Mouse (Mus musculus): ENCODE results near the gene Use1. TPM values are rescaled to one million over a fixed set of nuclear protein-coding genes. Genes with fewer than 3 reads are reported as not detected.
"Not testable (repeated sequence)": the region's sequence is repeated elsewhere in the genome, so short reads cannot be mapped to it uniquely, and the experiment has no call there.

Use1 gene
- 75.8 and 82.5 TPM in 2 replicates for polyA plus RNA-seq (2016; fragmentation: Nextera tagmentation; extraction: Ambion mirVana)

DNA sequence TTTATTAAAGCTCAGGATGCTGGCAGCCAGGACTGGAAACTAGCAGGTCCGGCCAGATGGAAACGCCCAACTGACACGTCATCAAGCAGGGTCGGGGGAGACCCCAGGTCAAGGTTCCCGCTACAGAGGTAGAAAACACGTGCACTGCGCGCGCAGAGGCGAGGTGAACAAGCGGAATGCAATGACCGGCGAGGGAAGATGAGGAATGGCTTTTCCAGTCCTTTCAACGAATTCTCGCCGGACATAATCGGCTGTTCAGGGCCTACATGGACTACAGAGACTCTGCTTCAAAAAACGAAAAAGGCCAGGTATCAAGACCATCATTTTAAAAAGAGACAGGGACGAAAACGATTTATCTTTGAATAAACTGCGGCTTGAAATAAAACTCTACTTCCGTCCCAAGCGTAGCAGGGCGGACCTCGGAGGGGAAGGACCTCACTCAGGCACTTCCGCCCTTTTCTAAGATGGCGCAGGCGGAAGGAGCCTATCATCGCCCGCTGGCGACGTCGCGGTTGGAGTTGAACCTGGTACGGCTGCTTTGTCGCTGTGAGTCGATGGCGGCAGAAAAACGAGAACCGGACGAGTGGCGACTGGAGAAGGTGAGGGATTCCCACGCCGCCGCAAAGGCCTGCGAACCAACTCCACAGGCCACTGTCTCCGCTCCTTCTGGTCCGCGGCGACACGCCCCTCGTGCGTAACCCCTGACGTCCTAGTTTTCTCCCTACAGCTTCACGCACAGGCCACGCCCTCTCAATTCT is at the start of gene Use1:
Gene Use1 (plus strand): TSS at position 78 of the 758 bp plus-strand sequence.
- peak; percentile 70 for ATAC-seq (ENCODE audit: low FRiP score, low read depth)
- no peaks in the 10 kb centered on the region for H3K27me3 ChIP-seq
- peaks cover 12% of the 10 kb centered on the region for H3K36me3 ChIP-seq
- H3K9ac ChIP-seq (replicated peaks) = peak within 1 kb of the TSS; percentile 65
- H3K4me3 ChIP-seq = peak within 1 kb of the TSS; percentile 59
- H3K27ac ChIP-seq (replicated peaks) = peak within 1 kb of the TSS; percentile 81
- H3K4me1 ChIP-seq = peaks cover 28% of the 10 kb centered on the region
- WGBS = under 1% methylated on average over 56 of the region's 56 CpGs
- H3K9me3 ChIP-seq = no peaks in the 10 kb centered on the region
- peak within 1 kb of the TSS; percentile 70 for H3K4me2 ChIP-seq (replicated peaks)

DNA sequence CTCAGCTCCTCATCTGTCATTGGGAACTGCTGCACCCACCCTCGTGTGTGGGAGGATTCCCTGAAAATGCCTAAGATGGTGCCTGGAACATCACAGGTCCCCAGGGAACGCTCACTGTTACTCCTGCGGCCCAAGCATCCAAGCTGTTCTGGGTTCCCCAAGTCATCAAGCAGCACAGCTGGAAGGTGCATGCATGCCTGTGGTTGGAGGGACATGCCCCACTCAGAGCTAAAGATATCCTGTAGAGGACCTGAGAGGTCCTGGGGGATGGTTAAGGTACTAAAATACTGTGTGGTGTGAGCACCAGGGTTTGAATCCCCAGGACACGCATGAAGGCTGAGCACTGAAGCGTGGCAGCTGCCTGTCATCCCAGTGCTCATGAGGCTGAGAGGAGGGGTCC is 48.0 kb upstream of the Use1 start:
- H3K27me3 ChIP-seq; H3K9ac ChIP-seq (replicated peaks); H3K27ac ChIP-seq (replicated peaks); H3K4me3 ChIP-seq; H3K9me3 ChIP-seq; H3K4me1 ChIP-seq; ATAC-seq (ENCODE audit: low FRiP score, low read depth); H3K4me2 ChIP-seq (replicated peaks): not testable (repeated sequence)
- peaks cover 37% of the 10 kb centered on the region for H3K36me3 ChIP-seq
- 90% methylated on average over 5 of the region's 5 CpGs for WGBS

DNA sequence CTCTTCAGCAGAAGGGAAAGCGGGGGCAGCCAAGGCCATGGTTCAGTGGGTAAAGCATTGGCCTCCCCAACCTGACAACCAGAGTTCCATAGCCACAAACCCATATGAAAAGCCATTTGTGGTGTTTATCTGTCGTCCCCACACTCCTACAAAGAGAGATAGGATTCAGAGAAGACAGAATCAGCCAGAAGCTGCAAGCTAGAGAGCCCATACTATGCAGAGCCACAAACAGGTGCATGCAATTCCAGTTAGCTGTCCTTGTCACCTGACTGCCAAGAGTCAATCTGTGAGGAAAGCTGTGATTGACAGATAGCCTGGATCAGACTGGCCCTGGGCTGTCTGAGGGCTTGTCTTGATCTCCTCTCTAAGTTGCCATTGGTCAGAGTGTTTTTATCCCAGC is 46.9 kb upstream of the Use1 start:
- not testable (repeated sequence) for H3K4me2 ChIP-seq (replicated peaks); H3K4me3 ChIP-seq; H3K4me1 ChIP-seq; ATAC-seq (ENCODE audit: low FRiP score, low read depth); H3K9me3 ChIP-seq; H3K27me3 ChIP-seq; H3K9ac ChIP-seq (replicated peaks); H3K27ac ChIP-seq (replicated peaks)
- H3K36me3 ChIP-seq = peaks cover 48% of the 10 kb centered on the region
- WGBS = 83% methylated on average over 2 of the region's 2 CpGs

DNA sequence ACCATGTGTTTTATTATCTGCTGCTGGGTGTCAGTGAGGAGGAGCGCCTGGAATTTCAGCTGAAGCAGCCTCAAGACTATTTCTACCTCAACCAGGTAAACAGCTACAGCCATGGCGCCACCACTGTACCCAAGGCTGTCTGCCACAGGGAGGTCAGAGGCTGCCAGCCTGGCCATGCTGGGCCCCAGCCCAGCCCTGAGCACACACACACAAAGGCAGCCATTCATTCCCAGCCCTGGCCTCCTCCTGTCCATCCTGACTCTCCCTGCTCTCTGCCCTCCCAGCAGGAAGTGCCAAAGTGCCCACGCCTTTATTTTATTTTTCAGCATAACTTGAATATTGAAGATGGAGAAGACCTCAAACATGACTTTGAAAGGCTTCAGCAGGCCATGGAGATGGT is 43.7 kb upstream of the Use1 start:
- ATAC-seq (ENCODE audit: low FRiP score, low read depth) = no peak
- H3K4me1 ChIP-seq = no peaks in the 10 kb centered on the region
- H3K27ac ChIP-seq (replicated peaks) = no peak overlapping the region
- H3K27me3 ChIP-seq = no peaks in the 10 kb centered on the region
- H3K9ac ChIP-seq (replicated peaks) = no peak overlapping the region
- 93% methylated on average over 3 of the region's 3 CpGs for WGBS
- H3K36me3 ChIP-seq = peaks cover 56% of the 10 kb centered on the region
- H3K4me3 ChIP-seq = no peak overlapping the region
- H3K9me3 ChIP-seq = no peaks in the 10 kb centered on the region
- H3K4me2 ChIP-seq (replicated peaks) = no peak overlapping the region

DNA sequence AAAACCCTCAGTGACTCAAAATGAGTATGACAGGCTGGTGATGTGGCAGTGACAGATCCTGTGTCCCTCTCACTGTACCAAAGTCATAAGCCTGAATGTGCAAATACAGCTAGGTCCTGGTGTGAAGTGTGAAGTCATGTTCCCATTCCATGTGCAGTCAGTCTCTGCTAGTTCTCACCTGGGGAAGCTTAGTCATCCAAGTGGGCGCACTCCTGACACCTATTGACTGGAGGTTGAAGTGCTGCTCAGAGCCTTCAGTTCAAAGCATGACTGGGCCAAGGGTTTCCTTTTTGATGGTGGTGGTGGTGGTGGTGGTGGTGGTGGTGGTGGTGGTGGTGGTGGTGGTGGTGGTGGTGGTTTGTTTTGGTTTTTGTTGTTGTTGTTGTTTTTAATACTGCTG is 41.8 kb upstream of the Use1 start:
- no peaks in the 10 kb centered on the region for H3K27me3 ChIP-seq
- H3K27ac ChIP-seq (replicated peaks) = no peak overlapping the region
- H3K9ac ChIP-seq (replicated peaks) = no peak overlapping the region
- ATAC-seq (ENCODE audit: low FRiP score, low read depth) = no peak
- peaks cover 71% of the 10 kb centered on the region for H3K36me3 ChIP-seq
- H3K9me3 ChIP-seq = no peaks in the 10 kb centered on the region
- H3K4me3 ChIP-seq = no peak overlapping the region
- no peaks in the 10 kb centered on the region for H3K4me1 ChIP-seq
- 100% methylated on average over 1 of the region's 1 CpGs for WGBS
- no peak overlapping the region for H3K4me2 ChIP-seq (replicated peaks)

DNA sequence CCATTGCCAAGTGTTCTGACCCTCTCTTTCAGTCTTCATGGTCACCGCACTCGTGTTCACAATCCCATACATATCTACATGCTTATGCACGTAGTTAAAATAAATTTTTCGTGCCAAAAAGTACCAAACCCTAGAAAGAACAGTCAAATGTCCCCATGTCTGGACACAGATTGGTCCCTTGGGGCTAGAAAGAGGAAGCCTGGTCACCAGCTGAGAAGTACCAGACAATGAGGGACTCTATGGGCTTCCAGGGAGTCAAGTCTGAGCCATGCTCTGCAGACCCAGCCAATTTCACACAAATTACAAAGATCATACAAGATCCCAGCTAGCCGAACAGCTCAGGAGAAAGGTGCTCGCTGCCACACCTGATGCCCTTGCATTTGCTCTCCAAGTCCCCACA is 28.8 kb upstream of the Use1 start:
- not testable (repeated sequence) for H3K4me1 ChIP-seq; ATAC-seq (ENCODE audit: low FRiP score, low read depth); H3K4me3 ChIP-seq; H3K27ac ChIP-seq (replicated peaks); H3K9ac ChIP-seq (replicated peaks); H3K4me2 ChIP-seq (replicated peaks); H3K9me3 ChIP-seq; H3K27me3 ChIP-seq
- 94% methylated on average over 6 of the region's 6 CpGs for WGBS
- H3K36me3 ChIP-seq = peaks cover 55% of the 10 kb centered on the region

DNA sequence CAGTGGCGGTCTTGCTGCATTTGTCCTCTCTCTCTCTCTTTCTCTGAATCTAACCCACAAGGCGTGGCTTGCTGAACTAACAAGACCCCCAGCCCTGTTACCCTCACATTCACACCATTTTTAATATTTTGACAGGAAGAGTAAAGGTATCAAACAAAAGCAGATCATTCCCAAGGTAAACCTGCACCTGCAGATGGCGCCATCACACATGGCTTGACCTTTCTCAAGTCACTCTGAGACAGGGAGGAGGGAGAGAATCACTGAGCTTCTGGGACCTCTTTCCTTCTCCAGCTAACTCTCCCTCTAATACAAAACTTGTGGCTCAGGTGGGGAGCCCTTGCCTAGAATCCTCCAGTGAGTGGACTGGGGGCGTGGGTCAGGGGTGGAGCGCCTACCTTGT is 26.0 kb upstream of the Use1 start:
- peak; percentile 27; the same call in 1 of the 2 replicates for ATAC-seq (ENCODE audit: low FRiP score, low read depth)
- Histone ChIP-seq H3K4me2 (replicated peaks) (no peak overlapping the region), H3K9me3 (no peaks in the 10 kb centered on the region), H3K27ac (replicated peaks) (no peak overlapping the region), H3K4me3 (no peak overlapping the region), H3K36me3 (peaks cover 64% of the 10 kb centered on the region), H3K4me1 (no peaks in the 10 kb centered on the region), H3K9ac (replicated peaks) (no peak overlapping the region), H3K27me3 (no peaks in the 10 kb centered on the region)
- 80% methylated on average over 5 of the region's 5 CpGs for WGBS

DNA sequence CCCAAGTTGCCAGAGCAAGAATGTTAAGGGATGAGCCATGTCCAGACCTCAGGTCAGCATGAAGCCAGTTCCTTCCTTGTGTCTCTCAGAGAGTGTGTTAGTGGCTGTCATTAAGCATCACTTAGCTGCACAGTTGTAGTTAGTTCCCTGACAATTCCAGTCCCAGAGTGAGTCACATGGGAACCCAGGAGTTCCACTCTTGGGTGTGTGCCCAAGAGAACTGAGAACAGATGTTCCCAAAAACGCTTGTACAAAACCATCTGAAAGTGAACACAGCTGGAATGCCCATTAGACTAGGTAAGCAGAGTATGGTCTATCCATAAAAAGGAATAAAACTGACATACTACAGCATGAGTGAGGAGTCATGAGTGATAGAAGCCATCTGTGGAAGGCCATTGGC is 20.1 kb upstream of the Use1 start:
- no peak overlapping the region for H3K9ac ChIP-seq (replicated peaks)
- WGBS = 84% methylated on average over 1 of the region's 1 CpGs
- no peak overlapping the region for H3K27ac ChIP-seq (replicated peaks)
- no peaks in the 10 kb centered on the region for H3K9me3 ChIP-seq
- H3K27me3 ChIP-seq = no peaks in the 10 kb centered on the region
- no peak overlapping the region for H3K4me2 ChIP-seq (replicated peaks)
- H3K36me3 ChIP-seq = peaks cover 88% of the 10 kb centered on the region
- ATAC-seq (ENCODE audit: low FRiP score, low read depth) = no peak
- no peak overlapping the region for H3K4me3 ChIP-seq
- H3K4me1 ChIP-seq = no peaks in the 10 kb centered on the region

DNA sequence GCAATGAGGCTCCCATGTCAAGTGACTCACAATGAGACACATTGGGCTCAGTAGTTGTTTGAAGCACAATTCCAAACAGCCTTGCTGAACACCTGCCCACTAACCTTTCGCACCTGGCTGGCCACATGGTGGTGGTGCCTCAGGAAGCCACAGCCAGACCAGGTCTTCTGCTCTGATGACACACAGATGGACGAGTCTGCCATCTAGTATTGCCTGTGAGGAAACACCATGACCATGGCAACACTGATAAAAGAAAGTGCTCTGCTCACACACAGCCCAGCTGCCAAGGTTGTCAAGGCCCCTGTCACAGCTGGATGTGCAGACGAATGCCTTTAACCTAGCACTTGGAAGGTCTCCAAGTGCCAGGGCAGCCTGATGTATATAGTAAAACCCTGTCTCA is 15.5 kb upstream of the Use1 start:
- Histone ChIP-seq H3K4me1 (no peaks in the 10 kb centered on the region), H3K27ac (replicated peaks) (no peak overlapping the region), H3K4me3 (no peak overlapping the region), H3K9me3 (no peaks in the 10 kb centered on the region), H3K4me2 (replicated peaks) (no peak overlapping the region), H3K9ac (replicated peaks) (no peak overlapping the region), H3K36me3 (peaks cover 97% of the 10 kb centered on the region), H3K27me3 (no peaks in the 10 kb centered on the region)
- no peak for ATAC-seq (ENCODE audit: low FRiP score, low read depth)
- WGBS = 81% methylated on average over 3 of the region's 3 CpGs

DNA sequence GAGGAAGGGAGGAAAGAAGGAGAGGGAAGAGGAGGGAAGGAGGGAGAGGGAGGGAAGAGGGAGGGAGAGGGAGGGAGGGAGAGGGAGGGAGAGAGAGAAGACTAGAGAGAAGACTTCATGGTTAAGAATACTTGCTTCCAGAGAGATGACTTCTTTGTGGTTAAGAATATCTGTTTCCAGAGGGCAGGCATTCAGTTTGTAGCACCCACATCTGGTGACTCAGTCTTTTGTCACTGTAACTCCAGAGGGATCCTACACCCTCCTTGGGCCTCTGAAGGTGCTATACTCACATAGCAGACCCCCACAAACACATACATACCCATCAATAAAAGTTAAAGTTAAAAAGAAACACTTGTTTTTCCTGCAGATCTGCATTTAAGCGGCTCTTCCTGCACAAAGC is 15.1 kb upstream of the Use1 start:
- H3K4me2 ChIP-seq (replicated peaks) = no peak overlapping the region
- H3K36me3 ChIP-seq = peaks cover 97% of the 10 kb centered on the region
- no peak overlapping the region for H3K27ac ChIP-seq (replicated peaks)
- no peaks in the 10 kb centered on the region for H3K9me3 ChIP-seq
- no peak for ATAC-seq (ENCODE audit: low FRiP score, low read depth)
- 92% methylated on average over 1 of the region's 1 CpGs for WGBS
- H3K9ac ChIP-seq (replicated peaks) = no peak overlapping the region
- no peaks in the 10 kb centered on the region for H3K4me1 ChIP-seq
- no peak overlapping the region for H3K4me3 ChIP-seq
- H3K27me3 ChIP-seq = no peaks in the 10 kb centered on the region

DNA sequence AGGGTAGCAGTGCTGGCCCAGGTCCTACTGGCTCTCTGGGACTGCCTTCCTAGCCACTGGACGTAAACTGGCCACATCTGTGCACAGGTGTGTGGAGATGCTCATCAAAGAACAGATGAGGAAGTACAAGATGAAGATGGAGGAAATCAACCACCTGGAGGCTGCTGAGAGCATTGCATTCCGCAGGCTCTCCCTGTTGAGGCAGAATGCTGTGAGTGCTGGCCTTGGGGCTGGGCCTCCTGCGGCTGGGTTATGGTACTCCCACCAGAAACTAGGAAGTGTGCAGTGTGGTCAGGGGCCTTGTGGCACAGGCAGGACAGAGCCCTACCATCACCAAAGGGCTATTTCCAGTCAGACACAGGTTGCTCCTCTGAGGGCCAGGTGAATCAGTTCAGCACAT is 8.6 kb upstream of the Use1 start:
- 70% methylated on average over 3 of the region's 3 CpGs for WGBS
- Histone ChIP-seq H3K9ac (replicated peaks) (no peak overlapping the region), H3K4me1 (no peaks in the 10 kb centered on the region), H3K27me3 (no peaks in the 10 kb centered on the region), H3K4me2 (replicated peaks) (no peak overlapping the region), H3K9me3 (no peaks in the 10 kb centered on the region), H3K36me3 (peaks cover 85% of the 10 kb centered on the region), H3K4me3 (no peak overlapping the region), H3K27ac (replicated peaks) (no peak overlapping the region)
- ATAC-seq (ENCODE audit: low FRiP score, low read depth) = no peak

DNA sequence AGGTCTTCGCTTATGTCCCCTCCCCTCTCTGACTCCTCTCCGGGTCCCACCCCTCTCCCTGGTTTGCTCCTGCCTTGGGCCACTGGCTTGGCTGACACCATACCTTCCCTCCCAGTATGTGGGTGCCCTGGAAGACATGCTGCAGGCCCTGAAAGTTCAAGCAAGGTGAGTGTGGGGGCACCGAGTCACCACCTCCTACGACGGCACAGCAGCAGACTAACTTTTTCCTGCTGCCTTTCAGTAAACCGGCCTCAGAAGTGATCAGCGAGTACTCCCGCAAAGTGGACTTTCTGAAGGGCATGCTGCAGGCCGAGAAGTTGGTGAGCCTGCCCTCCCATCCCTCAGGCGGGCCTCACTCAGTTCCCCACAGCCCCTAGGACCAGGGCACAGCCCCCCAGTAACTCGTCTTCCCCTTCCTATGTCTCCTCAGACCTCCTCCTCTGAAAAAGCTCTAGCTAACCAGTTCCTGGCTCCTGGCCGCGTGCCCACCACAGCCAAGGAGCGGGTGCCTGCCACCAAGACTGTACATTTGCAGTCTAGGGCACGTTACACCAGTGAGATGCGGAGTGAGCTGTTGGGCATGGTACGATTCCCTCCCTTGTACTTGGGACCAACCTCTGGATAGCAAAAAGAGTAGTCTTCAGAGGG is 1.0 kb downstream of the Use1 start:
- 53% methylated on average over 17 of the region's 17 CpGs for WGBS
- Histone ChIP-seq H3K9ac (replicated peaks) (peak overlapping the region; percentile 65), H3K27me3 (no peaks in the 10 kb centered on the region), H3K4me3 (peak overlapping the region; percentile 59), H3K4me1 (peaks cover 28% of the 10 kb centered on the region), H3K36me3 (peaks cover 12% of the 10 kb centered on the region), H3K27ac (replicated peaks) (peak overlapping the region; percentile 81), H3K4me2 (replicated peaks) (peak overlapping the region; percentile 70), H3K9me3 (no peaks in the 10 kb centered on the region)
- ATAC-seq (ENCODE audit: low FRiP score, low read depth) = peak; percentile 75; the same call in 1 of the 2 replicates
